Mouse (Mus musculus) adrenal gland, postnatal 10 days (tissue): ENCODE results near the gene Hpd. TPM values are rescaled to one million over a fixed set of nuclear protein-coding genes. Genes with fewer than 3 reads are reported as not detected.

ENCODE experiments used
- DNase-seq: peaks from one replicate; pipeline ENCODE4 v3.0.0; 2021; ENCODE audit warnings: mixed read lengths
- total RNA-seq, 2 experiments: library from RNA; stranded (reverse); gene quantifications; 2 replicates each; pipeline ENCODE4 v1.2.3; 2021

The Hpd gene
- total RNA-seq, 2 experiments from 2014 or later: 65.8 to 142 TPM

- no peak for DNase-seq
Observed at GRCm38 (mm10) chr5:123148073-123148722, 34.3 kb downstream of the Hpd start.

- no peak for DNase-seq
Observed at GRCm38 (mm10) chr5:123147569-123147968, 35.0 kb downstream of the Hpd start.

GRCm38 (mm10) chr5:123146357-123146756 lies 36.2 kb downstream of the Hpd start:
- no peak for DNase-seq

GRCm38 (mm10) chr5:123144746-123145590 lies 37.6 kb downstream of the Hpd start:
- DNase-seq: no peak

GRCm38 (mm10) chr5:123143971-123144745 lies 38.4 kb downstream of the Hpd start:
- DNase-seq: no peak

GRCm38 (mm10) chr5:123143251-123143970 lies 39.1 kb downstream of the Hpd start:
- peak; percentile 54 for DNase-seq

GRCm38 (mm10) chr5:123142161-123143157 lies 40.1 kb downstream of the Hpd start, which contains the start of gene Setd1b:
Gene Setd1b, plus strand, starts transcription at chr5:123142193.
- DNase-seq: peak; percentile 70

GRCm38 (mm10) chr5:123141555-123142160 lies 40.9 kb downstream of the Hpd start:
- peak; percentile 77 for DNase-seq

GRCm38 (mm10) chr5:123140694-123141554 lies 41.6 kb downstream of the Hpd start:
- DNase-seq: peak; percentile 93

- DNase-seq: no peak
Observed at GRCm38 (mm10) chr5:123139722-123140627, 42.6 kb downstream of the Hpd start.

- peak; percentile 89 for DNase-seq
Observed at GRCm38 (mm10) chr5:123138953-123139721, 43.4 kb downstream of the Hpd start.

- peak; percentile 85 for DNase-seq
Observed at GRCm38 (mm10) chr5:123138230-123138911, 44.2 kb downstream of the Hpd start.

GRCm38 (mm10) chr5:123137910-123138229 lies 44.7 kb downstream of the Hpd start:
- no peak for DNase-seq

- peak; percentile 89 for DNase-seq
Observed at GRCm38 (mm10) chr5:123137044-123137909, 45.2 kb downstream of the Hpd start.

GRCm38 (mm10) chr5:123136361-123137043 lies 46.0 kb downstream of the Hpd start:
- peak; percentile 95 for DNase-seq
